Mouse (Mus musculus): ENCODE data around the gene 4921511C20Rik. TPM values are rescaled to one million over a fixed set of nuclear protein-coding genes. Genes with fewer than 3 reads are reported as not detected.

Gene 4921511C20Rik
- polyA plus RNA-seq (2016; fragmentation: Nextera tagmentation; extraction: Ambion mirVana): not detected in 2 replicates

DNA sequence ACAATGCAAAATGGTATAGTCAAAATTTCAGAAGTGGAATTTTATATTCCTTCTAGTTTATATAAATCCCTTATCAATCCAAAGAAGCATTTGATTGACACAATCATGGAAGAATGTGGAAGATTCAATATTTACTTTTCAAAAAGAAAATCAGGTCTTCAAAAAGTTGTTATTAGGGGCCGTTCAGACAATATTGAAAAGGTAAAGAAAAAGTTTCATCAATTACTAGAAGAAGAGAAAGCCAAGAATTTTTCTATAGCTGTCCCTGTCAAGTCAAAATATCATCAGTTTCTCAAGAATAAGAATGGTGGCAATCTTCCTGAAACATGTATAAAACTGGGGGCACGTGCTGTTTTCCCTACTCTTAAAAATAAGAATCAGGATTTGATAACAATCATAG lies at the start of gene 4921511C20Rik:
Gene 4921511C20Rik, plus strand, starts transcription at position 301 of the 400 bp plus-strand sequence.
- no peak within 1 kb of the TSS for H3K27ac ChIP-seq
- WGBS (ENCODE audit: insufficient replicate concordance): 64% methylated on average over 2 of the region's 2 CpGs
- no peaks in the 10 kb centered on the region for H3K27me3 ChIP-seq (replicated peaks)
- no peaks in the 10 kb centered on the region for H3K4me1 ChIP-seq
- H3K4me3 ChIP-seq: no peak within 1 kb of the TSS
- H3K9me3 ChIP-seq (replicated peaks): no peaks in the 10 kb centered on the region
- H3K9ac ChIP-seq: no peak within 1 kb of the TSS
- H3K4me2 ChIP-seq: no peak within 1 kb of the TSS
- no peak for ATAC-seq
- no peaks in the 10 kb centered on the region for H3K36me3 ChIP-seq

Data from liver, embryonic 12.5 days (tissue).